Mouse (Mus musculus) lung, postnatal 0 days (tissue): Measurements from ENCODE around the gene Fcna.

Source experiments
- CTCF ChIP-seq: IDR thresholded peaks from 2 replicates; pipeline ENCODE4 v1.5.1; 2016; ENCODE audit warnings: antibody characterized with exemption, mild to moderate bottlenecking
- EP300 ChIP-seq: IDR thresholded peaks from 2 replicates; pipeline ENCODE4 v1.6.1; 2016; ENCODE audit warnings: antibody characterized with exemption, mild to moderate bottlenecking, control low read depth

DNA sequence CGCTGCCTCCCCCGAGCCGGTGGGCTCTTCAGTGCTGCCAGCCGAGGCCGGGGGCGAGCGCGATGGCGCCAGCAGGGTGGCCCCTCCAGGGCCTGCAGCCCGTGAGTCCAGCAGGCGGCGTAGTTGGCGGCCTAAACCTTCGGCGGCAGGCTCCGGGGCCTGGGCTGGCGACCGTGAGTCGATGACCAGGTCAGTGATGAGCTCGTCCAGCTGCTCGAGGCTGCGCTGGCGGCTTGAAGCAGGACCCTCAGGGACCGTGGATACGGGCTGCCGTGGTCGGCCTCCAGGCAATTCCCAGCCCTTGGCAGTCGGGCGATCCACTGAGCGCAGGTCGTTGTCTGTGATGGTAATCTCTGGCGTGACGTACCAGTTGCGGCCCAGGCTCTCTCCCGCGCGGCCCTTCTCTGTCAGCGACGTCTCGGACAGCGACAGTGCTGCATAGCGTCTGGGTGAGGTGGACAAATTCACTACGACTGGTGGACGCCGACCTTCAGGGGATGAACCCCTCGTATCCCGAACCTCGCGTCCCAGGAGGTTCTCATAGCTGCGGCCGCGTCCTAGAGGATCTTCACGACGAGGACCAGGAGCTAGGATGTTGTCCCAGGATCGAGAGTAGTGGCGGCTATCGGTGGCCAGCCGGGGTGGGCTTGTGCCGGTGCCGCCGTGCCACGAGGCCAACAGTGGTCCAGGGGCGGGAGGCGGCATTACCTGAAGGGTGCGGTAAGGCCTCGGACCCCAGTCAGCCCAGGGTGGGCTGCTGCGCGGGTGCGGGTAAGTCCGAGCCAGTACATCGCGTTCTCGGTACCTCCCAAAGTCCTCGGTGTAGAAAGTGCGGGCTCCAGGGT, 49.7 kb downstream of the Fcna start:
- peak; percentile 44 for TF ChIP-seq CTCF
- TF ChIP-seq EP300, result no peak
